Mouse (Mus musculus) limb, embryonic 14.5 days (tissue): ENCODE measurements around the gene Pdss2. TPM values are rescaled to one million over a fixed set of nuclear protein-coding genes. Genes with fewer than 3 reads are reported as not detected.

Experiments
- ATAC-seq: fragments of 200-750 bp; cut with Nextera tagmentation; 2 replicates; pipeline ENCODE4 v1.8.0; 2017; ENCODE audit warnings: low read depth, moderate number of reproducible peaks, moderate TSS enrichment; ENCODE audit not compliant: low FRiP score
- DNase-seq: peaks from one replicate; pipeline ENCODE4 v3.0.0-alpha.2; 2015; ENCODE audit warnings: low spot score
- H3K27ac ChIP-seq: fragments of 300-500 bp; sonication (generic); replicated peaks from 2 replicates; pipeline ENCODE4 v1.5.1; 2014; ENCODE audit warnings: low read depth, mild to moderate bottlenecking, low read length, moderate library complexity, mixed read lengths
- H3K27me3 ChIP-seq: fragments of 300-500 bp; sonication (generic); 2 replicates; pipeline ENCODE4 v1.6.1; 2014; ENCODE audit warnings: low read length, mixed read lengths; ENCODE audit not compliant: control insufficient read depth, insufficient read depth
- H3K36me3 ChIP-seq: fragments of 300-500 bp; sonication (generic); 2 replicates; pipeline ENCODE4 v1.6.1; 2014; ENCODE audit warnings: mild to moderate bottlenecking, low read length, moderate library complexity, mixed read lengths; ENCODE audit not compliant: control insufficient read depth, insufficient read depth
- H3K4me1 ChIP-seq: fragments of 300-500 bp; sonication (generic); 2 replicates; pipeline ENCODE4 v1.6.1; 2014; ENCODE audit warnings: antibody characterized with exemption, low read length, mixed read lengths; ENCODE audit not compliant: control insufficient read depth, insufficient read depth
- H3K4me2 ChIP-seq: fragments of 300-500 bp; sonication (generic); replicated peaks from 2 replicates; pipeline ENCODE4 v1.6.1; 2014; ENCODE audit warnings: low read depth, mild to moderate bottlenecking, low read length, moderate library complexity; ENCODE audit not compliant: severe bottlenecking
- H3K4me3 ChIP-seq: fragments of 300-500 bp; sonication (generic); replicated peaks from 2 replicates; pipeline ENCODE4 v1.5.1; 2014; ENCODE audit warnings: low read length
- H3K9ac ChIP-seq: fragments of 300-500 bp; sonication (generic); 2 replicates; pipeline ENCODE4 v1.6.1; 2014; ENCODE audit warnings: mild to moderate bottlenecking, low read depth, low read length, moderate library complexity; ENCODE audit not compliant: severe bottlenecking
- H3K9me3 ChIP-seq: fragments of 300-500 bp; sonication (generic); 2 replicates; pipeline ENCODE4 v1.6.1; 2016; ENCODE audit warnings: low read length; ENCODE audit not compliant: control insufficient read depth
- POLR2A ChIP-seq: fragments of 200-500 bp; IDR thresholded peaks from 2 replicates; pipeline ENCODE4 v1.8.0; 2012; ENCODE audit warnings: inconsistent platforms, mild to moderate bottlenecking, moderate library complexity, borderline replicate concordance; ENCODE audit not compliant: insufficient read depth, insufficient read length; ENCODE audit errors: extremely low read depth
- WGBS: fragments of 180-500 bp; shearing (Covaris S2); extraction: QIAGEN DNeasy Blood & Tissue Kit; methylation state at CpG from one replicate; pipeline ENCODE4 v1.1.7; 2014; 5-methylcytosine and 5-hydroxymethylcytosine counted together
- polyA plus RNA-seq, 2 experiments: library from polyadenylated mRNA; depleted of rRNA in 1 of 2; stranded (reverse) in 1 of 2; unstranded in 1 of 2; fragments of >200 nt; fragmentation: Nextera tagmentation in 1 of 2; extraction: Ambion mirVana in 1 of 2; gene quantifications; 2 replicates each; pipeline versions ENCODE4 v1.2.1 to v1.2.3; 2012 to 2014

Gene Pdss2
- polyA plus RNA-seq, 2 experiments, result 8.8 to 10.1 TPM

- no peak overlapping the region; the same call in 1 of the 2 replicates for H3K27ac ChIP-seq
- H3K4me2 ChIP-seq, result no peak overlapping the region
- peaks cover 11% of the 10 kb centered on the region for H3K4me1 ChIP-seq
- no peaks in the 10 kb centered on the region for H3K36me3 ChIP-seq
- H3K4me3 ChIP-seq, result no peak overlapping the region
- ATAC-seq (no peak), DNase-seq (no peak)
- H3K27me3 ChIP-seq, result no peaks in the 10 kb centered on the region
- 10% methylated on average over 7 of the region's 7 CpGs for WGBS
- TF ChIP-seq POLR2A, result no peak
- H3K9me3 ChIP-seq, result no peaks in the 10 kb centered on the region
- no peak overlapping the region for H3K9ac ChIP-seq
Measured at GRCm38 (mm10) chr10:43439492-43439941, 218.2 kb downstream of the Pdss2 start.

DNA sequence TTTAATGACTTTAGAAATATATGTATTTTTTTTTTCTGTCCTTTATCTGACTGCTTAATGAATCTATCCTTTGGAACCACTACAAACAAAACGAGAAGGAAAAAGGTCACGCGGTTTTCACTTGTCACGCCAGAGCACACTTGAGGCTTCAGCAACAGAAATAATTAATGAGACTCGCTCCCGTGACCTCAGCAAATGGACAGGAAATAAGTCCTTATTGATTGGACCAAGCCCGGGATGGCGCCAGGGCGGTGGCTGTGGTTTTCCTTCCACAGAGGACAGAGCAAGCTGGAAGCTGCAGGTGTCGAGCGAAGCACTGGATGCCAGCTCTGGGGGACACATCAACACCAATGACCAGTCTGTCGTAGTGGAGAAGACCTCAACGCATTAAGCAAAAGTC is 218.8 kb downstream of the Pdss2 start:
- H3K9ac ChIP-seq, result no peak overlapping the region
- H3K9me3 ChIP-seq, result no peaks in the 10 kb centered on the region
- H3K36me3 ChIP-seq, result no peaks in the 10 kb centered on the region
- no peak overlapping the region for H3K27ac ChIP-seq
- no peak overlapping the region for H3K4me2 ChIP-seq
- peaks cover 11% of the 10 kb centered on the region for H3K4me1 ChIP-seq
- no peak overlapping the region for H3K4me3 ChIP-seq
- TF ChIP-seq POLR2A, result no peak
- DNase-seq, result no peak
- H3K27me3 ChIP-seq, result no peaks in the 10 kb centered on the region
- ATAC-seq, result no peak
- 45% methylated on average over 13 of the region's 13 CpGs for WGBS

DNA sequence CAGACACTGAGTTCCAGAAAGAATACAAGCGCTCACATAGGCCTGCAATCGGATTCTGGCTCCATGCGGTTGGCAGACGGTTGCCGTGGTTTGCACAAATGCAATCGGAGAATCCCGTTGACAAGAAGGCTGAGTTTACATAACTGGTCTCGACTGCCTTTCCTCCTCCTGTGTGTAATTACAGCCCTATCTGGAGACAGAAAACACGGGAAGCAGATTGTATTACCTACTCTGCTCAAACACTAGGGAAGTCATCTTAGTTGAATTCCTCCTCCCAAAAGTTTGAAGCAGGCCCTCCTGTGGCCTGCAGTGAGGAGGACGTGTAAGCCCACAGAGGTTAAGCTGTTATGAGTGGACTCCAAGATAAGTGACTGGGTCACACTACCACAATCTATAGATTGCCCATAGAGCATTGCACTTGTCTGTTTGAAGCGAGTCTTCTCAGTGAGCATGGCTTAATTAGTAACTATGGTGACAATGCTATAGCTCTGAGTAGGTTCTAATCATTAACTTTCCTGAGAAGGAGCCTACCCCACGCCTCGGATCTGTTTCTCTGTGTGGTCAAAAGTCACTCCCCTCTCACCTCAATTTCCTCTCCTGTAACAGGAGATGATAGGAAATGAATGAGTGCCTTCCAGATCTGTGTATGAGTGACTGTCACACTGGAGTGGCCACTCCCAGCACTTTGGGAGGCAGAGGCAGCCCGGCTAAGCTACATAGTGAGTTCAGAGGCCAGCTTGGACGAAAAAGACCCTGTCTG is 219.9 kb downstream of the Pdss2 start:
- no peak overlapping the region for H3K27ac ChIP-seq
- DNase-seq (no peak), ATAC-seq (no peak)
- H3K4me2 ChIP-seq, result no peak overlapping the region
- no peak overlapping the region for H3K4me3 ChIP-seq
- H3K36me3 ChIP-seq, result no peaks in the 10 kb centered on the region
- TF ChIP-seq POLR2A, result no peak
- H3K4me1 ChIP-seq, result peaks cover 11% of the 10 kb centered on the region
- H3K27me3 ChIP-seq, result no peaks in the 10 kb centered on the region
- H3K9me3 ChIP-seq, result no peaks in the 10 kb centered on the region
- H3K9ac ChIP-seq, result no peak overlapping the region
- 72% methylated on average over 15 of the region's 15 CpGs for WGBS

DNA sequence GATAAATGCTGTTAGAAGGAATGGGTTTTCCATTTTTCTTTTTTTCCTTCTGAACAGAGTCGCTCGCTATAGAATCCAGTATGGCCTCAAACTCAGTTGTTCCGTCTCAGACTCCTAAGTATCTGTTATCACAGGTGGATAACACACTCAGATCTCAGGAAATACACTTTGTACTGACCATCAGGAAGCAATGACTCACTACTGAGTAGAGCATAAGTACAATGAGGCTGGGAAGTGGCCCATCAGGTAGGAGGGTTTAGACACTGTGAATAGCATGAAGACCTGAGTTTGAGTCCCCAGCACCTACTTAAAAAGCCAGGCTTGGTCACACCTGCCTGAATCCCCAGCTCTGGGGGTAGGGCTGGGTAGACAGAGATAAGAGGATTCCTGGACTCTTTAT is 227.4 kb downstream of the Pdss2 start:
- no peaks in the 10 kb centered on the region for H3K27me3 ChIP-seq
- ATAC-seq (no peak), DNase-seq (no peak)
- H3K9me3 ChIP-seq, result no peaks in the 10 kb centered on the region
- H3K9ac ChIP-seq, result no peak overlapping the region
- 88% methylated on average over 3 of the region's 3 CpGs for WGBS
- H3K4me3 ChIP-seq, result no peak overlapping the region
- no peak for TF ChIP-seq POLR2A
- H3K27ac ChIP-seq, result no peak overlapping the region
- no peak overlapping the region for H3K4me2 ChIP-seq
- no peaks in the 10 kb centered on the region for H3K36me3 ChIP-seq
- H3K4me1 ChIP-seq, result no peaks in the 10 kb centered on the region

GRCm38 (mm10) chr10:43451848-43452662 is 230.8 kb downstream of the Pdss2 start:
- Histone ChIP-seq H3K4me1 (no peaks in the 10 kb centered on the region), H3K4me2 (peak overlapping the region; percentile 46), H3K9ac (no peak overlapping the region; the same call in 1 of the 2 replicates), H3K9me3 (no peaks in the 10 kb centered on the region), H3K27me3 (no peaks in the 10 kb centered on the region), H3K4me3 (peak overlapping the region; percentile 28), H3K36me3 (no peaks in the 10 kb centered on the region), H3K27ac (no peak overlapping the region)
- TF ChIP-seq POLR2A, result no peak
- 23% methylated on average over 16 of the region's 16 CpGs for WGBS
- ATAC-seq, result peak; percentile 81; the same call in 1 of the 2 replicates
- peak; percentile 84 for DNase-seq
